Mouse (Mus musculus) cortical plate, adult 2 months (tissue): ENCODE data around the gene Rps6ka2.
"Not testable (repeated sequence)": the region's sequence is repeated elsewhere in the genome, so short reads cannot be mapped to it uniquely, and the experiment has no call there.

ENCODE experiments used
- CTCF ChIP-seq: fragments of 200-500 bp; IDR thresholded peaks from 2 replicates; pipeline ENCODE4 v1.5.1; 2011; ENCODE audit warnings: mild to moderate bottlenecking, control low read depth, low read length; ENCODE audit not compliant: insufficient read depth; ENCODE audit errors: extremely low read depth
- POLR2A ChIP-seq: fragments of 200-500 bp; IDR thresholded peaks from 2 replicates; pipeline ENCODE4 v1.6.1; 2011; ENCODE audit warnings: mild to moderate bottlenecking, low read length, control low read depth; ENCODE audit not compliant: insufficient read depth; ENCODE audit errors: extremely low read depth

- not testable (repeated sequence) for TF ChIP-seq CTCF, POLR2A
Observed at GRCm38 (mm10) chr17:7126475-7126874, 43.4 kb upstream of the Rps6ka2 start.
